Mouse (Mus musculus): ENCODE results near the gene Papola.
"Not testable (repeated sequence)": the region's sequence is repeated elsewhere in the genome, so short reads cannot be mapped to it uniquely, and the experiment has no call there.

Papola gene

DNA sequence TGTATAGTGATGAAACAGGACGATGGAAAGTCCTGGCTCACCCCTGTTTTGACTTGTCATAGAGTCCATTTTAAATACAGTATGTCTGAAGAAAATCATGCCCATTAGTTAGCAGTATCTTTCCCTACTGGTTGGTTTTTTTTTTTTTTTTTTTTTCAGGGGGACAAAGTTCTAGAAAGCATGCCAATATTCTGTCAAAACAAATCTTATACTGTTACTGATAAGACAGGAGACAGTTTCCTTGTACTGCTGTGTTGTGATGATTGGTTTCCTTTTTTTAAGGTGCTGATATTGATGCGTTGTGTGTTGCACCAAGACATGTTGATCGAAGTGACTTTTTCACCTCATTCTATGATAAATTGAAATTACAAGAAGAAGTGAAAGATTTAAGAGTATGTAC lies 21.7 kb downstream of the Papola start:
- no peak for DNase-seq

DNA sequence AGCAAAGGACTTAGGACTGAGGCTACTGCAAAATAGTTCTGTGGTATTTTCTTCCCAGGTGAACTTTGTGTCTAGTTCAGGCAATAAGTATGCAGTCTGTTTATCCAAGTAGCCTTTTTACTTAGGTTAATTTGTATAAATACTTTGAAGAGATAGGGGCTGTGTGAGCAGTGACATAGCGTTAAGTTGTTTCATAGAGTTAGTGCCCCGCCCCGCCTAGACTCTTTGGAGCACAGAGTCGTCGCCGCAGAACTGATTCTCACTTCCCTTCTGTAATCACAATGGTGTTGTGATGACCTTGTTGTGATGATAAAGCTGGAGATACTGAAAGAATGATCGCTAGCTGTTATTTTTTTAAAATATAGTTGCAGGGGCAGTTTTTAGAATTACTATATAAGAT lies 22.9 kb downstream of the Papola start:
- no peak for DNase-seq

DNA sequence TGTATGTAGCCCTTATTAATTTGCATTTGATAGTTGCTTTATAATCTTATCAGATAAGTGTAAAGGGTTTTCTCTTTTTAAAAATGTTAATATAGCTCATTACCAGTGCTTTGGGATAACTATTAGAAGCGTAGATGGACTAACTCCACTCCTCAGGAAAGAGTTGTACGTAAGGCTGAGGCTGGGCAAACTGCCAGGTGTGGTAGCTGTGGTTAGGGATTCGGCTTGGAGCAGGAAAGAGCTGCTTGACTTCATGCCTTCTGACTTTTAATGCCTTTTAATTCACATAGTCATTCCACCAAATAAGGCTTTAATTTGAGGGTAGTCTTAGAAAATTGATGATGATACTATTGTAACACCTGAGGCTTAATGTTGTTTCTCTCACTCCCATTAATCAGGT lies 24.5 kb downstream of the Papola start:
- DNase-seq, result no peak

DNA sequence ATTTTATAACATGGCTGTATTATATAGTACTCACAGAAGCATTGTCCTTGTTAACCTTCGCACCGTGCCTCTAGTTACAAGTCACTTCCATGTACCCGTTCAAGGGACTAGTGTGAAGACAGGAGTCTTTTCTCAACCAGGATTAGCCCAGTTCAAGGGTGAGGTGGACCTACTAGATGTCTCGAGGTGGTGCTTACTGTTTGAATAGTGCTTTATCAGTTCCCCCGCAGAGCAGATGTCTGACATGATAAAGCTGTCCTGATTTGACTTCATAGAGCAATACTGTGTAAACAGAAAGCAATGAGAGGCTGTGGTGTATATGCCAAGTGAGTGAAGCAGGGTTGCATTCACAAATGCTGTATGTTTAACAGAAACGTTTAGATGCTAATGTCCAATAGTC lies 26.1 kb downstream of the Papola start:
- DNase-seq, result no peak

DNA sequence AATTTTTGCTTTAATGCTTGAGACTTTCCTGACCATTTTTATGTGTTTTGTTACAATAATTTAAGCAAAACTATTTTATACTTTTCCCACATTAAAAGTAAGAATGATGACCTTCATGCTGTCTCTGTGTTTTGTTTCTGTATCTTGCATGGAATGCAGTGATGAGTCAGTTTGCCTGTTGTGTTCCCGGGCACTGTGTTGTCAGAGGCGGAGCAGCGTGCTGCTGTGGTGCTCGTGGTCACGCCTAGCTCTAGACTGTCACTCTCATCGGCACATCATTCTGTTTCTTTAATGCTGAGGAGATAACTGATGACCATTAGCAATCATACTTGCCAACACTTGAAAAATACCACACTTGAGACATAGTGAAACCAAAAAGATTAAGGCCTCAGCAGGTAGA lies 29.5 kb downstream of the Papola start:
- no peak for DNase-seq

DNA sequence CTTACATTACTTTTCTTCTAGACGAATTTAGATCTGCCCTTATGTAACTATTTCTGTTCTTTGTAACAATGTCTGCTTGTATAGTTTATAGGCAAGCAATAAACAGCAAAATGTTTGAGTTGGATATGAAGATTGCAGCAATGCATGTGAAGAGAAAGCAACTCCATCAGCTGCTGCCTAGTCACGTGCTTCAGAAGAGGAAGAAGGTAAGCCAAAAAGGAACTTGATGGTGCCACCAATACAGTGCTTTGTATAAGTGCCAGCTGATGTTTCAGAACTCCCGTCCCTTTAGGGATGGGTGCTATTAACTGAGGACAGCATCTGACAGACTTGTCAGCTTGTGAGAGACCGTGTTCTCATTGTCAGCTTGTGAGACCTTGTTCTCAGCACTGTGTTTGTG lies 39.0 kb downstream of the Papola start:
- DNase-seq, result no peak

DNA sequence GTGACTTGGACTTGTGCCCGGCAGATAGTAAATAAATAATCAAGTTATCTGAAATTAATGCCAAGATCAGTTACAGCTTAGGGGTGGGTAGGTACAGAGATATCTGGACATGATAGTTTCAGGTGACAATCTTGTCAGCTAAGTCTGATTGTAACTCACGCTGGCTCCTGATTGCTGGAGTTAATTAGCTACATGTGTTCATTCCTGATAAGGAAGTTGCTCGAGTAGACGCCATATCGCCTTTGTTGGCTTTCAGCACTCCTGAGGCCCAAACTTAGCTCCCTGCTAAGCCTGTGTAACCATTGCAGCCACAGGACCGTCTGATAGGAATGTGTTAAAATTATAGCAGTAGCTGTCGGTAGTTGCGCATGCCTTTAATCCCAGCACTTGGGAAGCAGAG lies 40.2 kb downstream of the Papola start:
- DNase-seq, result no peak

DNA sequence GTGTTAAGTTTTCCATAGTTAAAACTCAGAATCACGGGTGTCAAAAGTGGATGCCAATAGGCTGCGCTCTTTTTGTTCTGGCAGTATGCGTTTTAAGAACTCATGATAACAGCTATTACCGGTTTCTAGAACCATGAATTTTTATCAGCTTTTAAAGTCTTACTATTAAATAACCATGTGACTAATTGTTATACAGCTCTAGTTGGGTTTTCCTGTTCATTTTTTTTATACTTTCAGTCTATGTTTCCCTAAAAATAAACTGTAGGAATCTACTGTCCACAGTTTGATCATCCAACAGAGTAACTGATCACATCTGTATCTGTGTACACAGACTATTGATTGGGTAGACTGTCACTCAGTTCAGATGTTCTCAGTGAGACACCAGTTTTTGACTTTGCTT lies 40.8 kb downstream of the Papola start:
- no peak for DNase-seq

DNA sequence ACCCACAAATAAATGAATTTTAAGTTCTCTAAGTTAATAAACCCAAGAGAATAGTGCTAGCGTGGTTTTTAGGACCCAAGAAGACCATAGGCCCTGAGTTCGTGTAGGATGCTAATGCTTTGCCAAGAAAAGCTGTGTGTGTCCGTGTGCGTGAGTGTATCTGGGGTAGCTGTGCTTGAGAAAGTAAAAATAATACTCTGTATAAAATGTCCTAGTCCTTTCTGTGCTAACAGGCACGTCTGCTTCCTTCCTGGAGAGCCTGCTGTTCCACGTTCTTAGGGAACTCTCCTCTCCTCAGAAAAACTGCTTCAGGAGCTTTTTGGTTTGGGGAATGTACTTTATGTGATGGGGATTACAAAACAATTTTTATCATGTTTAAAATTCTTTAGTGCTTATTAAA lies 48.0 kb downstream of the Papola start:
- no peak for DNase-seq

DNA sequence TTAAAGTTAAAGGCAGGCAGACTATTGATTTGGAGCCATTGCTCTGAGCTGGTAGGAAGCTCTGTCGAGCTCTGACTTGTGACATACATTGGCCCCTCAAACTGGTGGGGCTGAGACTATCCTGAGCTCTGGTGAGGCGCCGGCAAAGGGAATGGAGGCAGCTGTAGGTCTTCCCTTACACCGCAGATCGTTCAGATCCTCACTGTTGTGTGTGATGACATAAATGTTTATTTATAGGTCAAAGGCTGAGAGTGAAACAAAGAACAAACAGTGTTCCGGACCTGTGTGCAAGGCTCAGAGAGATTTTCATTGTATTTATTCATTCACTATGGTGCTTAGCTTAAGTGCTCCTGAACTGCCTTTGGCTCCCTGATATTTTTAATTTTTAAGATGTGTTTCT lies 50.4 kb downstream of the Papola start:
- no peak for DNase-seq

DNA sequence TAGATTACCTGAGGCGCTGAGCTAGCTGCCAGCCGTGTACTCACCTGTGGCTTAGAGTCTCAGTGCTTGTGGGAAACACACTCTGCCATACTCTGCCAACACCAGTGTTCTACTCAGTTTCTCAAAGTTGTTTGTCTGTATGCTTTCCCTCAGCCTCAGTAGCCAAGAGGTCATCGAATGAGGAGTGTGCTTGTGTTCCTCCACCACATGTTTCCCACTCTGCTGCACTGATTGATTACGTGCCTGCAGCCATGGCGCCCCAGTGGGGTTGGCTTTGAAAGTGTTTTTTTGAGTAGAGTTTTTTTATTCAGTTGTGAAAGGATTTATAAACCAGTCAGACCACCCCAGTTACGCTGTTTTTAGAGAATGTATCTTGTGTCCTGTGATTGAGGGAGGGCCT lies 51.1 kb downstream of the Papola start:
- no peak for DNase-seq

DNA sequence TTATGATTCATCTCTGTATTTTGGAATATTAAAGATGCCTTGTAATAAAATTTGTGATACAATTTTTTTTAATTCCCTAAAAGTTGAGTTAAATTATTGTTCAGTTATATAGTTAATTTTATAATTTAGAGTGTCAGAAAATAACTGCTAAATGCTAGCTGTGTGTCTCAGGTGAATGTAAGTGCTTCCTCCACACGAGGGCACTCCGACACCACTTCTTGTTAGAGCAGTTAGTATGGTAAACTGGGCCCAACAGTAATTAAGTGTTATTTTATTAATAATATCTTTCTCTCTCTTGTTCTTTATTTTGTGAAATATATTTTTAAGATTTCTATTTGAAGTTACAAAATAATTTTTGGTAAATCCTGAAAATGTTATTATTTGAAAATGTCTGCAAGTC lies 51.7 kb downstream of the Papola start:
- DNase-seq, result no peak

DNA sequence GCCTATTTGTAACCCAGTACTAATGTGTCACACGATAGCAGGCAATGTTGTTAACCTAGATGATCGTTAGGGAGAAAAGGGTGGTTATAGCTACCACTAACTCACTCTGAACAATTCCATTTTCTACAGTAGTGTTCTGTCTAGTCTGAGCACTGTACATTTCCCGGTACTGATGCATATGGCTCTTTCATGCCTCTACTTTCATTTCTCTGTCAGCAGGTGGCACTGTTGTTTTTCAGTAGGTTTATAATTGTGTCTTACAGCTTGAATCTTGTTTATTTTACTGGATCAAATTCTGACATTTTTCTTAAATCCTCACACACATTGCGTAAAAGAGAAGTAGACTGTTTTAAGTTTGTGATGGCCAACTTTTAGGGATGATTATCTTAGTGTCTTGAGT lies 54.6 kb downstream of the Papola start:
- no peak for DNase-seq

DNA sequence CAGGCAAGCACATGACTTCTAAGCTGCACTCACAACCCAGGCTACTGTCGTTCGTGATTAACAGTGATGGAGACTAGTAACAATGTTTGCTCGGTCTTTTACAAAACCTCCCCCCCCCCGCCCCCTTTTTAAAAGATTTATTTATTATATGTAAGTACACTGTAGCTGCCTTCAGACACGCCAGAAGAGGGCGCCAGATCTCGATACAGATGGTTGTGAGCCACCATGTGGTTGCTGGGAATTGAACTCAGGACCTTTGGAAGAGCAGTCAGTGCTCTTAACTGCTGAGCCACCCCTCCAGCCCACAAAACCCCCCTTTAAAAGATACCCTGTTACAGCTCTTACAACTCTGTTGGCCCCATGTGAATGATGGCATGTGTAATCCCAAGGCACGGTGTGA lies 56.1 kb downstream of the Papola start:
- DNase-seq, result not testable (repeated sequence)

DNA sequence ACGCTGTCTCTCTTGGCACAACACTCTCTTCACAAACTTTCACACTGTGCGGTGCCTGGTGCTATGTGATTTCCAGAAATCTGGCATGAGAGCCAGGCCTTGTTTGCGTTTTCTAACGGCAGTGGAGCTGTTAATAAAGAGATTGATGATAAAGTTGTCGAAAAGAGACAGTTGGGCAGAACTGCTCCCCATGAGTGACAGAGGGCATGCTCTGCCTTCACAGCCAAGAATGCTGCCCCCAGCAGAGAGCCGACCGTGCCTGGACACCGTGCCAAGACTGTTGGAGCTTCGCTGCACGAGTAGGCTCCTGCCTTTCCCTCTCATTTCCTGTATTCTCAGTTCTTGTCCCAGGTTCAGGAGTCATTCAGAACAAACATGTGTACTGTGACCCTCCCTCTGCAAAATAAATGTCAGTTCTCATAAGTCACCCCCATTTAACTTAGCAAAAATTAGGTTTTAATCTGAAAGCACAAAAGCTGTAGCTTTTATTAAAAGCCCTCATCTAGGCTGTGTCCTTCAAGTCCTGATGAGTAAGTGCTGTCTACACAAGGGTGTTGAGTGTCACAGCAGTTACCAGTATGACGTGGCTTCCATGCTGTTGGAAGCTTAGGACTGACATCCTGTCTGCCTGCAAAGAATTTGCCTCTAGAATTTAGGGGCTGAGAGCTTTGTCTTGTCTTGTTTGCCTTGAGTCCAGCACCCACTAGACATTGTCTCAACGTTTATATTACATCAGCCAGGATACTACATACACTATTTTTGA lies 58.9 kb downstream of the Papola start:
- DNase-seq, result no peak

DNA sequence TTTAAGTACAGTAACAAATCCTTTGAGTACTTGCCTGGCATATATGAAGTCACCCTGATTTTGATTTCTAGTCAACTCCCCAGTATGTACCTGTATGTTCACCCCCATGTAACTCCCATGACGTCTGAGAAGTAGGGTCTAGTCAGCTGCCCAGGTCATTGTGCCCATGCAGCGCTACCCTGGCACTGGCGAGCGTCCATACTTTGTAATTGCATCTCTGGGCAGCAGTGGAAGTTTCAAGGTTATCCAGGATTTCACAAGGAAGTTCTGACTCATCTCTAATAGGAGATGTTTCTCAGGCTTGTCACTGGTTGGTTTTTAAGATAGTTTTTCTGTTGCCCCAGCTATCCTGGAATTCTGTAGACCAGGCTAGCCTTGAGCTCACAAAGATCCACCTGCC lies 59.9 kb downstream of the Papola start:
- DNase-seq, result no peak

DNA sequence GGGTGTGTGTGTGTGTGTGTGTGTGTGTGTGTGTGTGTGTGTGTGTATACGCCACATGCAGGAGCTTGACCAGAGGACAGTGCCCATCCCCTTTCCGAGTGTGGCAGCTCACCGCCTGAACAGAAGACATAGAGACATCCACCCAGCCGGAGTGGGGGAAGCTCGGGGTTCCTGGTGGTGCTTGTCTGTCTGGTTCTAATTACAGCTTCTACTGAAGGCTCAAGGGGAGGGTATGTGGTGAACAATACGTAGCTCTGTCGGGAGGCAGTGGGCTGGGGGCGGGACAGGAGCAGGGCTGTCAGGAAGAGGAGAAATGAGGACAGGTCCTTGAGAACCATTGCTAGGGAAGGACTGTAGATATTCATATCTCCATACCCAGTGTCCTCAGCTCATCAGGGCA lies 64.6 kb downstream of the Papola start:
- no peak for DNase-seq

DNA sequence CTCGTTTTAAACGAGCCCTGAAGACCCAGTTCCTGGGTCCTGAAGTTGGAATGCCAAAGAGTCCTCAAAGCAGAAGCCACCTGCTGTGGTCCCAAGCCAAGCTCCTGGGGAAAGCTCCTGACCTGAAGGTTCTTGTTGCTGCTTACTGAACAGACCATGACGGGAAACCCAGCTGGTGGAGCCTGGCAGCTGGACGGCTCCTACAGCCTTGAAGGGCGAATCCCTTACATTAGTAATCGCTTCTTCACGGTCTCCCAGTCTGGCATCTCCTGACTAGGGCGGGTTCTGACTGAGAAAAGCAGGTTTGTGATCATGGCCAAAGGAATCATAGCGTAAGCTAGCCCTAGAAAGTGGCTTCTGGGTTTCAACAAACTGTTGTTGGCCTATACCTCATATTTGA lies 66.2 kb downstream of the Papola start:
- DNase-seq, result no peak

DNA sequence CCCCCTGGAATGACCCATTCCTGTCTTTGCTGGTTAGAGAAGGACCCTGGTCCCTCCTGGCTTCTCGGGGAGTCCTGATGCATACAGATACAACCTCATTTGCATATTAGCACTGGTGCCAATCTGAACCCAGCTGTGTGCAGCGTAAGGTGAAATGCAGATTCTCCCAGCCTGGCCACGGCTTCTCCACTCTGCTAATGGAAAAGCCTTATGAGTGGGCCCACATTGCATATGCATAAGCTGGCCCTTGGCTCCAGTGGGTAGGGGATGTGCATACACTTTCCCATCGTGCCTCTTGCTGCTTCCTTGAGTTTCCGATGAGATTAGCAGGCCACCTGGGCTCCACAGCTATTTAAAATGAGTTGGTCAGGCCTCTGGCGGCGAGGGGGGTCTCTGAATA lies 68.3 kb downstream of the Papola start:
- DNase-seq, result no peak

DNA sequence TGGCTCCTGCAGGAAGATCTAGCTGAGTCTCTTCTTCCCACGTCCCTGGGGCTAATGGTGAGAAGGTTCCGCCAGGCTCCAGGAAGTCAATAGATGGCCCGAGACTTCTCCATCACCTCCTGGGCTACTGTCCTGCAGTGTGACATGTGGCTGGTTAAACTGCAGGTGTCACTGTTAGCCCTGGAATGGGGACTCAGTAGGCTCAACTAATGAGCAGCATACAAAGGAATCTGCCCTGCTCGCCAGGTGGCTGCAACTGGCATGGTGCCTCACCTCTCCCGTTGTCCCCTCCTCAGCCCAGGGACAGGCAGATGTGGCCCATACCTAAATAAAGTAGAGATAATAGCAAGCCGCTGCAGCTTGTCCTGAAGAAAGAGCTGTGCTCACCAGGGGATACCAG lies 70.1 kb downstream of the Papola start:
- no peak for DNase-seq

DNA sequence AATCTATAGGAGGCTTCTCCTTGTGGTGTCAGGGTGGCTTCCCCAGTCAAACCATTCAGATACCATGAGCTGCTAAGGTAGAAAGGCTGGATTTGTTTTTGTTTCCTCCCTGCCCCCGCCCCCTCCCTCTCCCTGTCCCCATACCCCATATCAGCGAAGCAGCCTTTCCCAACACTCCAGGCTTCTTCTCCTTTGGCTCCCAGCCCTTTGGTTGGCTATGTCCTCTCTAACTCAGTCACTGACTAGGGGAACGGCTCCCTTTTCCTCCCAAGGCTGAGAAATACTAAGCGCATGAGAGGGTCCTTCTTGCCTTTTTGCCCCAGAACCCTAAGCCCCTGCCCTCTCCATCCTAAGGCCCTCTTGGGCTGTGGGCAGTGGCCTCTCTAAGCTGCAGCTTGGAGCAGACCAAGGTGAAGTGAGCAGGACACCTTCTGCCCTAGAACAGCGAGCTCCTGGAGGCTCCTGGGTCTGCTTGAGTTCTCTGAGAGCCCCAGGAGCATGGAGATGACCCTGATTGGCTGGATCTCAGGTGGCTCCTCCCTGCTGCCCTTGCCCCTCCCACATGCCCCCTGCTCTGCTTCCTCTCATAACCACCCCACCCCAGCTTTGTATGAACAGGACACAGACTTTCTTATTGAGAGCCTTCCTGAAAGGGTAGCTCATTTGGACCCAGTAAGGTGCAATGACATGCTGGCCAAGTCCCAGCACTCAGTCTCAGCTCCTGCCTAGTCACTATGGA lies 73.6 kb downstream of the Papola start:
- DNase-seq, result no peak

DNA sequence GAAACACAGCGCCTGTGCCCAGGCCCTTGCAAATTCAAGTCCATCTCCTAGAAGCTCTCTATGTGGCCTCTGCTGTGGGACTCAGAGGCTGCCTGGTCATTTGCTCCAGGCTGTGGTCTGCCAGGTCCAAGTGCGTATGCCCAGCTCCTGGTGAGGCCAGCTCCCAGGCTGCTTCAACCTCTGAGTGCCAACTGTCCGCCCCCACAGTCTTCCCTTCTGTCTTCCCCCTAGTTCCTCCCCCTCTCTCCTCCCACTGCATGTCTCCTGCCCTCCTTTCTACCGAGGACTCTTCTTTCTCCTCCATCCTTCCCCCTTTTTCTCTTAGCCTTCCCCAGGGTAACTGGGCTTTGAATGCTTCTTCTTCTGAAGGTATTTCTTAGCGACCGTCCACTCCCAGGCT lies 77.6 kb downstream of the Papola start:
- DNase-seq, result no peak

DNA sequence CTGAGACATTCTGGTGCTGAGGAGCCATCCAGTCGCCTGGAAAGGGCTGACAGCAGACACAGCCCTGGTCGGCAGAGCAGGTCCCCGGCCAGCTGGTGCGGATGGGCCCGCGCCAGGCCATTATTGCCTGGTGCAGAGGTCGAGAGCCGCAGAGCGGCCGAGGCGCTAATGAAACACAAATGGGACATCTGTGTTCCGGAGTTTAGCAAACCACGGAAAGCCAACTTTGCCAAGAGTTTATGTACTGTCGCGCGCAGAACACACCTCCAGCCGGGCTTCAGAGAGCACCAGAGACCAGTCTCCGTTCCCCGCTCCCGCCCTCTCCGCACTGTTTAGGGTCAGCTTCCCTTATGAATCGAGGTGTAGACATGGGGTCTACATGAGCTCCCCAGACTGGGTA lies 78.1 kb downstream of the Papola start:
- DNase-seq, result no peak

DNA sequence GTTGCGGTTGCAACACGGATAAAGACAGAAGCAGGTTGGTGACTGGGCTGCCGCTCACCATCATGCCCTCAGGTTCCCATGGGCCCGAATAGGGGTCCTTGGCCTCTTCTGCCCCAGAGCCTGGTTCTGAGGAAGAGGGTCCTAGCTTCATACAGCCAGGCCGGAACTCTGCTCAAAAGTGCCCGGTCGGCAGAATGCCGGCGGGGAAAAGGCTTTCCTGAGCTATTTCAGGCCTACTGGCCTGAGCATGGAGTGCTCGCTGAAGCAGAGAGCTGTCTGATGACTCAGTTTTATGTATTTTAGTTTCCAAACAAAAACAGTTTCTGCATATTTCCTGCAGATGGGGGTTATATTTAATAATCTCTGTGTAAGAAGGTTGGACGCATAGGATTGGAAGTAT lies 78.9 kb downstream of the Papola start:
- no peak for DNase-seq

DNA sequence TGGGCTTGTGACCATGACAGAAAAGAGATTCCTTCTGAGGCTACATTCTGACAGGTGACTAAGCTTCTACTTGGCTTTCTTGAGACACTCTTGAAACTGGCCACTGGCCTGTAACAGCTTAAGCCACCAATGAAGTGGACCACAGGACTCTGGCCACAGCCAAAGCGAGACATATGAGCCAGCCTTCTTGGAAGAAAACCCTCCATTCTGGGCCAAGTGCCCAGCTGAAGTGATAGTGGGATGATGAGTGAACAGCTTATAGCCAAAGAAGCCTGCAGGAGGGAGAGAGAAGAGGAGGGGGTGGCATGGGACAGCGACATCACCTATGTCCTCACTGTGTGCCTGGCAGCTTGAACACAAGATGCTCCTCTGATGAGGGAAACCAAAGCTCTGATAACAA lies 83.2 kb downstream of the Papola start:
- no peak for DNase-seq

Measured in thymus, adult 18-20 months (tissue).